Mouse (Mus musculus) liver, embryonic 14.5 days (tissue): Measurements from ENCODE around the gene Prdm16.

Experiments
- CTCF ChIP-seq: IDR thresholded peaks from 2 replicates; pipeline ENCODE4 v1.5.1; 2016; ENCODE audit warnings: antibody characterized with exemption, low read depth, control low read depth
- EP300 ChIP-seq: IDR thresholded peaks from 2 replicates; pipeline ENCODE4 v1.6.1; 2016; ENCODE audit warnings: antibody characterized with exemption, low read depth

DNA sequence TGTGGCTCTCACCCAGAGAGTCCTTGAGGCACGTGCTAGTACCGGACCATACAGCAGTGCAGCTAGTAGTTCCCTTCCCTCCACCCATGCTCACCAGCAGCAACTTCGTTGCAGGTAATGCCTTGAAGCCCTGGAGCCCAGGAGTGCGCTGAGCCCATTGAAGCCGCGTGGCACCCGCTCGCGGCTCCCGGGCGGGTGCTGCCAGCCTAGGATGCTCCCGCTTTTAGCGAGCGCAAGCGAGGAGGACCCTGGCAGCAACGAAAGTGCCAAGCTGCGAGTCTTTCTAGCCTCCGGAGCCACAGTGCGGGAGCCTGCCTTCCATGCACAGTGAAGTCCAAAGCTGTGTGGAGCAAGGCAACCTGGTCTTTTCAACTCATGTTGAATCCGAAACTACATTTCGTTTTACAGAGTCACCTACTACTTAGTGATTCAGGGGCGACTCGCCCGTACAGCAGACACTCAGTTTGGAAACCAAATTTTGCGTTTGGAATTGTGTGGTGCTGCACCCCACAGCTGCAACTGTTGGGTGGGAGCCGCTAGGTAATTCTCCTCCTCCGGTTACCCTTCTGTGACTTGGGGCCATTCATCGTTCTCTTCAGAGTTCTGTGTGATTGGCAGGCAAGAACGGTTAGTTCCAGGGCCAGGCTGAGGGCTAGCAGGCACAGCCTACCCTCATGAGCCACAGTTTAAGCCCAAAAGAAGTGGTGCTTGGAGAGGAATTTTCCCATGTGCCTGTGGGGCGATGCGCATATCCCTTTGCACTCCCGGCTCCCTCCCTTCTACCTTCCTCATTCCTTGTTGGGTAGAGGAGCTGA lies 4.8 kb upstream of the Prdm16 start:
- TF ChIP-seq CTCF (no peak), EP300 (no peak)
